ENCODE assay signal across 9 mouse cellular contexts in genomic region chr13:63568741-63569395, GRCm38 (mm10). TPM values are rescaled to one million over a fixed set of nuclear protein-coding genes. Genes with fewer than 3 reads are reported as not detected.
DNase-seq lines count a peak whose midpoint lies in the region; ATAC-seq and TF ChIP-seq lines count a peak whose summit lies in the region.
"Had no signal": no experiment of that assay in that cellular context is flagged by ENCODE, and none has a peak within 500 bp of the region (broad histone marks: within the 10 kb centered on the region; RNA-seq: fewer than 3 reads in every experiment).

No protein-coding gene starts in this region.

- no peaks in the 10 kb centered on the region; the same call in 1 of the 2 replicates for H3K4me1 ChIP-seq in liver, adult 2 months (ENCODE audit: control insufficient read depth, insufficient read depth, low read length)
- H3K4me1 ChIP-seq in embryonic facial prominence, embryonic 13.5 days: peaks cover 30% of the 10 kb centered on the region
- peaks cover 28% of the 10 kb centered on the region for H3K4me1 ChIP-seq in limb, embryonic 11.5 days (ENCODE audit: control insufficient read depth, insufficient read depth, low read length)
- H3K4me1 ChIP-seq in neural tube, embryonic 15.5 days: peaks cover 49% of the 10 kb centered on the region

- no peaks in the 10 kb centered on the region for H3K79me2 ChIP-seq in liver, adult 2 months (ENCODE audit: control insufficient read depth, insufficient read depth, low read length)

- WGBS in liver, adult 2 months: 36% methylated on average over 19 of the region's 19 CpGs
- WGBS in embryonic facial prominence, embryonic 13.5 days: 5% methylated on average over 19 of the region's 19 CpGs
- WGBS in limb, embryonic 11.5 days: 2% methylated on average over 19 of the region's 19 CpGs
- 4% methylated on average over 19 of the region's 19 CpGs for WGBS in neural tube, embryonic 15.5 days

- TF ChIP-seq POLR2A in liver, adult 2 months (IDR thresholded peaks at IDR 0.05; ENCODE audit: extremely low read depth, insufficient read depth, low read length): no peak

- H3K4me2 ChIP-seq in embryonic facial prominence, embryonic 13.5 days: peak overlapping the region; percentile 96
- peak overlapping the region; percentile 93 for H3K4me2 ChIP-seq in limb, embryonic 11.5 days (ENCODE audit: low read depth, severe bottlenecking)
- peak overlapping the region; percentile 97 for H3K4me2 ChIP-seq in neural tube, embryonic 15.5 days

- H3K4me3 ChIP-seq in liver, adult 2 months (ENCODE audit: insufficient read depth, low read depth, low read length): peak overlapping the region; percentile 69; the same call in 1 of the 2 replicates
- peak overlapping the region; percentile 94 for H3K4me3 ChIP-seq in embryonic facial prominence, embryonic 13.5 days
- peak overlapping the region; percentile 80; the same call in 1 of the 2 replicates for H3K4me3 ChIP-seq in limb, embryonic 11.5 days (ENCODE audit: low read depth, low read length)
- peak overlapping the region; percentile 76 for H3K4me3 ChIP-seq in neural tube, embryonic 15.5 days (replicated peaks)

- no peak for ATAC-seq in embryonic facial prominence, embryonic 13.5 days (ENCODE audit: insufficient number of reproducible peaks, insufficient read depth, low FRiP score, low TSS enrichment, low read depth)
- ATAC-seq in limb, embryonic 11.5 days (ENCODE audit: insufficient number of reproducible peaks, low FRiP score, low TSS enrichment, low read depth): no peak
- no peak for ATAC-seq in neural tube, embryonic 15.5 days (ENCODE audit: low FRiP score)
- ATAC-seq in megakaryocyte progenitor cell, adult 5-6 weeks (replicated peaks; ENCODE audit: poor library complexity): no peak

- no peak for TF ChIP-seq CTCF in liver, adult 2 months (IDR thresholded peaks at IDR 0.05; ENCODE audit: low read depth, low read length)

- H3K9ac ChIP-seq in liver, adult 2 months (ENCODE audit: low read depth, low read length): no peak overlapping the region
- peak overlapping the region; percentile 75 for H3K9ac ChIP-seq in embryonic facial prominence, embryonic 13.5 days
- peak overlapping the region; percentile 34; the same call in 1 of the 2 replicates for H3K9ac ChIP-seq in limb, embryonic 11.5 days (ENCODE audit: low read length)
- no peak overlapping the region; the same call in 1 of the 2 replicates for H3K9ac ChIP-seq in neural tube, embryonic 15.5 days (replicated peaks)

- no peaks in the 10 kb centered on the region for H3K36me3 ChIP-seq in liver, adult 2 months (ENCODE audit: control insufficient read depth, insufficient read depth, low read length)
- no peaks in the 10 kb centered on the region for H3K36me3 ChIP-seq in embryonic facial prominence, embryonic 13.5 days
- H3K36me3 ChIP-seq in limb, embryonic 11.5 days (ENCODE audit: control insufficient read depth, insufficient read depth, low read length): no peaks in the 10 kb centered on the region
- H3K36me3 ChIP-seq in neural tube, embryonic 15.5 days: no peaks in the 10 kb centered on the region

- H3K9me3 ChIP-seq in embryonic facial prominence, embryonic 13.5 days: no peaks in the 10 kb centered on the region
- no peaks in the 10 kb centered on the region for H3K9me3 ChIP-seq in limb, embryonic 11.5 days (ENCODE audit: control insufficient read depth, low read length)
- H3K9me3 ChIP-seq in neural tube, embryonic 15.5 days (replicated peaks): no peaks in the 10 kb centered on the region

- H3K27ac ChIP-seq in liver, adult 2 months (replicated peaks; ENCODE audit: insufficient read depth, low read depth, low read length): no peak overlapping the region
- H3K27ac ChIP-seq in embryonic facial prominence, embryonic 13.5 days: peak overlapping the region; percentile 100
- H3K27ac ChIP-seq in limb, embryonic 11.5 days (replicated peaks; ENCODE audit: low read depth, low read length): peak overlapping the region; percentile 36; the same call in 1 of the 2 replicates
- H3K27ac ChIP-seq in neural tube, embryonic 15.5 days (replicated peaks): peak overlapping the region; percentile 91

- H3K27me3 ChIP-seq in liver, adult 2 months (ENCODE audit: control insufficient read depth, insufficient read depth, low read length): peaks cover 12% of the 10 kb centered on the region
- peaks cover 42% of the 10 kb centered on the region for H3K27me3 ChIP-seq in embryonic facial prominence, embryonic 13.5 days
- H3K27me3 ChIP-seq in limb, embryonic 11.5 days (ENCODE audit: control insufficient read depth, insufficient read depth, low read length): peaks cover 15% of the 10 kb centered on the region
- H3K27me3 ChIP-seq in neural tube, embryonic 15.5 days (replicated peaks): 0 out of 2 replicates have a peak, but pooled peaks cover 5% of the 10 kb centered on the region

- no peak for DNase-seq in liver, adult 2 months (ENCODE audit: extremely low read depth, low read depth, low spot score)
- DNase-seq in liver: no peak
- DNase-seq in limb, embryonic 11.5 days (ENCODE audit: low spot score): peak; percentile 59
- no peak for DNase-seq in gastrocnemius, postnatal 25 days
- DNase-seq in adipocyte (ENCODE audit: low spot score): no peak
- DNase-seq: layer of hippocampus, postnatal 36 days had no signal

RNA-seq across cellular contexts. Expression of gene Ptch1, which starts 4.5 kb away (rescaled TPM):
- total RNA-seq in liver, adult 2 months (2014; rRNA removed): 7.5 and 14.5 TPM in 2 replicates
- polyA plus RNA-seq in liver, adult 2 months (2012; rRNA removed): 9.3 and 10.5 TPM in 2 replicates
- polyA plus RNA-seq in embryonic facial prominence, embryonic 13.5 days (2015; fragmentation: Nextera tagmentation; extraction: Ambion mirVana): 30.6 and 30.8 TPM in 2 replicates
- 25.6 and 27.4 TPM in 2 replicates for polyA plus RNA-seq in limb, embryonic 11.5 days (2014; fragmentation: Nextera tagmentation; extraction: Ambion mirVana)
- polyA plus RNA-seq in neural tube, embryonic 15.5 days (2015; fragmentation: Nextera tagmentation; extraction: Ambion mirVana): 16.9 and 17.5 TPM in 2 replicates
- 10 to 100 TPM in 1 of 2 experiments, 1 to 10 TPM in 1; 9.9 to 11.2 TPM for total RNA-seq in gastrocnemius, postnatal 25 days (2021)
- 8.6 and 11.6 TPM in 2 replicates for total RNA-seq in megakaryocyte progenitor cell, adult 5-6 weeks (2015)
- 6.5 TPM in 2 replicates for total RNA-seq in megakaryocyte progenitor cell, adult 5-6 weeks (2017)

Comparison
In these comparisons a context has a peak if more than half of its experiments do, and no peak if none do; other contexts are left out.
1. H3K9ac ChIP-seq: peak in embryonic facial prominence, embryonic 13.5 days (single experiment) and limb, embryonic 11.5 days (single experiment); none in liver, adult 2 months (single experiment) and neural tube, embryonic 15.5 days (single experiment).
2. Peak in every context shown above with its lines, with median percentiles within 50 percentile points of each other: H3K4me3 ChIP-seq and H3K4me2 ChIP-seq.